Comparison of ENCODE assay signal across 9 mouse cellular contexts in the genomic region with DNA sequence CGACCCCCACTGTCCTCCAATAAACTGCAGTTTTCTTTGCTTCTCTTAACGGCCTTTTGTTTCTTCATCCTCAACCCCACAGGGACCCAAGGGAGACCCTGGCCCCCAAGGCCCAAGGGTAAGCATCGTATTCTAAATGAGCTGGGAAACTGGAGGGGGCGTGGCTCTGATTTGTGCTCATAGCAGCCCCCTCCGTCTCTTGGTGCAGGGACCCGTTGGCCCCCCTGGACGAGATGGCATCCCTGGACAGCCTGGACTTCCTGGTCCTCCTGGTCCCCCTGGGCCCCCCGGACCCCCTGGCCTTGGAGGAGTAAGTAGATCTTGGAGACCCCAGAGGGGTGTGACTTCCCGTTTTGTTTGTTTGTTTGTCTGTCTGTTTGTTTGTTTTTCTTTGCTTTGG. TPM values are rescaled to one million over a fixed set of nuclear protein-coding genes. Genes with fewer than 3 reads are reported as not detected.
DNase-seq lines count a peak whose midpoint lies in the region; ATAC-seq and TF ChIP-seq lines count a peak whose summit lies in the region.
"Had no signal": no experiment of that assay in that cellular context is flagged by ENCODE, and none has a peak within 500 bp of the region (broad histone marks: within the 10 kb centered on the region; RNA-seq: fewer than 3 reads in every experiment).

No protein-coding gene starts in this region.

- H3K36me3 ChIP-seq in heart, adult 2 months (ENCODE audit: control insufficient read depth, insufficient read depth, low read length), result no peaks in the 10 kb centered on the region
- H3K36me3 ChIP-seq in midbrain, embryonic 12.5 days, result no peaks in the 10 kb centered on the region
- no peaks in the 10 kb centered on the region for H3K36me3 ChIP-seq in midbrain, embryonic 16.5 days (ENCODE audit: control insufficient read depth, insufficient read depth, low read length)
- H3K36me3 ChIP-seq in limb, embryonic 11.5 days (ENCODE audit: control insufficient read depth, insufficient read depth, low read length), result peaks cover 5% of the 10 kb centered on the region

- no peaks in the 10 kb centered on the region for H3K79me2 ChIP-seq in heart, adult 2 months (replicated peaks; ENCODE audit: control insufficient read depth, insufficient read depth, low read length)

- no peak for ATAC-seq in midbrain, embryonic 12.5 days (ENCODE audit: low FRiP score, low read depth)
- no peak for ATAC-seq in midbrain, embryonic 16.5 days
- no peak for ATAC-seq in limb, embryonic 11.5 days (ENCODE audit: insufficient number of reproducible peaks, low FRiP score, low TSS enrichment, low read depth)

- intact Hi-C loops in heart, adult 2 months (cut with DNase I), result loop anchor here (2.0 to 5.0 kb wide), 2 partner anchors 63 to 104 kb away; partner anchors contain the start of gene Pdk2
- intact Hi-C loops in heart, postnatal 14 days (cut with DNase I), result loop anchor here (2.0 to 5.0 kb wide), 4 partner anchors 63 to 206 kb away; partner anchors contain the start of gene Pdk2

- no peak overlapping the region for H3K27ac ChIP-seq in heart, adult 2 months
- no peak overlapping the region for H3K27ac ChIP-seq in midbrain, embryonic 12.5 days (replicated peaks)
- no peak overlapping the region for H3K27ac ChIP-seq in midbrain, embryonic 16.5 days (ENCODE audit: low read length)
- no peak overlapping the region for H3K27ac ChIP-seq in limb, embryonic 11.5 days (replicated peaks; ENCODE audit: low read depth, low read length)
- H3K27ac ChIP-seq in cerebellum, adult 2 months (ENCODE audit: insufficient read depth, low read length), result no peak overlapping the region
- H3K27ac ChIP-seq: liver, embryonic 14.5 days had no signal

- peak overlapping the region; percentile 41 for H3K4me3 ChIP-seq in heart, adult 2 months
- peak overlapping the region; percentile 33 for H3K4me3 ChIP-seq in midbrain, embryonic 12.5 days
- no peak overlapping the region for H3K4me3 ChIP-seq in midbrain, embryonic 16.5 days (ENCODE audit: low read depth, low read length)
- H3K4me3 ChIP-seq in limb, embryonic 11.5 days (ENCODE audit: low read depth, low read length), result peak overlapping the region; percentile 43; the same call in 1 of the 2 replicates
- no peak overlapping the region for H3K4me3 ChIP-seq in cerebellum, adult 2 months (replicated peaks; ENCODE audit: insufficient read depth, low read depth, low read length)

- TF ChIP-seq CTCF in heart, adult 2 months (IDR thresholded peaks at IDR 0.05), result no peak
- TF ChIP-seq CTCF in cerebellum, adult 2 months (IDR thresholded peaks at IDR 0.05; ENCODE audit: borderline replicate concordance, insufficient read depth, low read depth, low read length), result no peak

- H3K4me2 ChIP-seq in midbrain, embryonic 12.5 days (replicated peaks), result peak overlapping the region; percentile 56
- no peak overlapping the region for H3K4me2 ChIP-seq in midbrain, embryonic 16.5 days (ENCODE audit: low read length)
- H3K4me2 ChIP-seq in limb, embryonic 11.5 days (ENCODE audit: low read depth, severe bottlenecking), result peak overlapping the region; percentile 79

- no peak for TF ChIP-seq POLR2A in heart, adult 2 months (IDR thresholded peaks at IDR 0.05; ENCODE audit: insufficient read depth, low read depth, low read length)
- TF ChIP-seq POLR2A in cerebellum, adult 2 months (IDR thresholded peaks at IDR 0.05; ENCODE audit: borderline replicate concordance, insufficient read depth, low read length), result no peak

- no peak overlapping the region for H3K9ac ChIP-seq in heart, adult 2 months (ENCODE audit: low read depth, low read length)
- no peak overlapping the region for H3K9ac ChIP-seq in midbrain, embryonic 12.5 days (replicated peaks)
- H3K9ac ChIP-seq in midbrain, embryonic 16.5 days (ENCODE audit: low read depth, low read length), result no peak overlapping the region
- H3K9ac ChIP-seq in limb, embryonic 11.5 days (ENCODE audit: low read length), result no peak overlapping the region
- H3K9ac ChIP-seq: liver, embryonic 14.5 days had no signal

- H3K4me1 ChIP-seq in heart, adult 2 months (ENCODE audit: control insufficient read depth, insufficient read depth, low read length), result peaks cover 3% of the 10 kb centered on the region; the same call in 1 of the 2 replicates
- peaks cover 18% of the 10 kb centered on the region for H3K4me1 ChIP-seq in midbrain, embryonic 12.5 days
- peaks cover 9% of the 10 kb centered on the region for H3K4me1 ChIP-seq in midbrain, embryonic 16.5 days (ENCODE audit: control insufficient read depth, insufficient read depth, low read length)
- peaks cover 24% of the 10 kb centered on the region for H3K4me1 ChIP-seq in limb, embryonic 11.5 days (ENCODE audit: control insufficient read depth, insufficient read depth, low read length)
- H3K4me1 ChIP-seq in cerebellum, adult 2 months (ENCODE audit: control insufficient read depth, insufficient read depth, low read length), result no peaks in the 10 kb centered on the region

- no peaks in the 10 kb centered on the region for H3K9me3 ChIP-seq in midbrain, embryonic 12.5 days
- no peaks in the 10 kb centered on the region for H3K9me3 ChIP-seq in midbrain, embryonic 16.5 days (replicated peaks; ENCODE audit: control insufficient read depth, low read length, poor library complexity, severe bottlenecking)
- H3K9me3 ChIP-seq in limb, embryonic 11.5 days (ENCODE audit: control insufficient read depth, low read length), result no peaks in the 10 kb centered on the region

- DNase-seq in heart, adult 2 months, result no peak
- DNase-seq in heart, postnatal 14 days, result no peak
- DNase-seq in limb, embryonic 11.5 days (ENCODE audit: low spot score), result no peak
- DNase-seq in Muller cell, postnatal 12 days (ENCODE audit: inconsistent ontology term), result no peak
- DNase-seq in ovary, postnatal 14 days (ENCODE audit: low spot score), result no peak
- DNase-seq in cerebellum, adult 2 months, result no peak

- no peaks in the 10 kb centered on the region for H3K27me3 ChIP-seq in heart, adult 2 months (ENCODE audit: control insufficient read depth, insufficient read depth, low read length)
- peaks cover 96% of the 10 kb centered on the region for H3K27me3 ChIP-seq in midbrain, embryonic 12.5 days
- H3K27me3 ChIP-seq in midbrain, embryonic 16.5 days (ENCODE audit: control insufficient read depth, insufficient read depth, low read depth, low read length), result peaks cover 52% of the 10 kb centered on the region
- no peaks in the 10 kb centered on the region for H3K27me3 ChIP-seq in limb, embryonic 11.5 days (ENCODE audit: control insufficient read depth, insufficient read depth, low read length)
- no peaks in the 10 kb centered on the region for H3K27me3 ChIP-seq in cerebellum, adult 2 months (ENCODE audit: control insufficient read depth, insufficient read depth, low read length)

- TF ChIP-seq EP300 in heart, adult 2 months (IDR thresholded peaks at IDR 0.05; ENCODE audit: insufficient read depth, low read depth, low read length), result no peak

- 23% methylated on average over 9 of the region's 9 CpGs for WGBS in heart, adult 2 months
- 25% methylated on average over 9 of the region's 9 CpGs for WGBS in midbrain, embryonic 12.5 days
- 28% methylated on average over 9 of the region's 9 CpGs for WGBS in midbrain, embryonic 16.5 days
- 36% methylated on average over 9 of the region's 9 CpGs for WGBS in limb, embryonic 11.5 days
- WGBS in cerebellum, adult 2 months, result 34% methylated on average over 9 of the region's 9 CpGs

RNA-seq across cellular contexts. Expression of gene Col1a1, which starts 2.3 kb away (rescaled TPM):
- 10 to 100 TPM; 51.1 to 82.4 TPM for total RNA-seq in heart, adult 2 months (2021)
- polyA plus RNA-seq in heart, adult 2 months (2012; rRNA removed), result 48.7 and 67.7 TPM in 2 replicates
- 100 to 1,000 TPM; 475 to 551 TPM for total RNA-seq in heart, postnatal 14 days (2021)
- 405 and 569 TPM in 2 replicates for polyA plus RNA-seq in midbrain, embryonic 12.5 days (2016; fragmentation: Nextera tagmentation; extraction: Ambion mirVana)
- polyA plus RNA-seq in midbrain, embryonic 16.5 days (2015; fragmentation: Nextera tagmentation; extraction: Ambion mirVana), result 58.1 and 84.6 TPM in 2 replicates
- 89.0 and 102 TPM in 2 replicates for polyA plus RNA-seq in limb, embryonic 11.5 days (2014; fragmentation: Nextera tagmentation; extraction: Ambion mirVana)
- 4.5 and 5.5 TPM in 2 replicates for polyA plus RNA-seq in cerebellum, adult 2 months (2012; rRNA removed)

RNA-seq across cellular contexts. Expression of gene Hils1, which starts 29.1 kb away (rescaled TPM):
- not detected for total RNA-seq in heart, adult 2 months (2021)
- 0.25 TPM in 1 of 2 replicates, not detected in the other for polyA plus RNA-seq in heart, adult 2 months (2012; rRNA removed)
- not detected for total RNA-seq in heart, postnatal 14 days (2021)
- not detected in 2 replicates for polyA plus RNA-seq in midbrain, embryonic 12.5 days (2016; fragmentation: Nextera tagmentation; extraction: Ambion mirVana)
- polyA plus RNA-seq in midbrain, embryonic 16.5 days (2015; fragmentation: Nextera tagmentation; extraction: Ambion mirVana), result not detected in 2 replicates
- not detected in 2 replicates for polyA plus RNA-seq in limb, embryonic 11.5 days (2014; fragmentation: Nextera tagmentation; extraction: Ambion mirVana)
- not detected in 2 replicates for polyA plus RNA-seq in cerebellum, adult 2 months (2012; rRNA removed)
- polyA plus RNA-seq: liver, embryonic 14.5 days had no signal

RNA-seq across cellular contexts. Expression of gene Sgca, which starts 37.8 kb away (rescaled TPM):
- total RNA-seq in heart, adult 2 months (2021), result 100 to 1,000 TPM; 149 to 200 TPM
- polyA plus RNA-seq in heart, adult 2 months (2012; rRNA removed), result 1,109 and 1,504 TPM in 2 replicates
- total RNA-seq in heart, postnatal 14 days (2021), result 100 to 1,000 TPM; 135 to 139 TPM
- polyA plus RNA-seq in midbrain, embryonic 12.5 days (2016; fragmentation: Nextera tagmentation; extraction: Ambion mirVana), result not detected in 2 replicates
- 0.20 TPM in 1 of 2 replicates, not detected in the other for polyA plus RNA-seq in midbrain, embryonic 16.5 days (2015; fragmentation: Nextera tagmentation; extraction: Ambion mirVana)
- 0.60 and 0.70 TPM in 2 replicates for polyA plus RNA-seq in limb, embryonic 11.5 days (2014; fragmentation: Nextera tagmentation; extraction: Ambion mirVana)
- 1.9 and 3.9 TPM in 2 replicates for polyA plus RNA-seq in cerebellum, adult 2 months (2012; rRNA removed)
- polyA plus RNA-seq: liver, embryonic 14.5 days had no signal

RNA-seq across cellular contexts. Expression of gene Ppp1r9b, which starts 52.5 kb away (rescaled TPM):
- 10 to 100 TPM; 49.3 to 52.0 TPM for total RNA-seq in heart, adult 2 months (2021)
- 22.3 and 23.8 TPM in 2 replicates for polyA plus RNA-seq in heart, adult 2 months (2012; rRNA removed)
- total RNA-seq in heart, postnatal 14 days (2021), result 10 to 100 TPM; 50.5 to 52.1 TPM
- polyA plus RNA-seq in midbrain, embryonic 12.5 days (2016; fragmentation: Nextera tagmentation; extraction: Ambion mirVana), result 15.7 and 17.7 TPM in 2 replicates
- polyA plus RNA-seq in midbrain, embryonic 16.5 days (2015; fragmentation: Nextera tagmentation; extraction: Ambion mirVana), result 18.4 and 19.4 TPM in 2 replicates
- 14.4 and 14.8 TPM in 2 replicates for polyA plus RNA-seq in limb, embryonic 11.5 days (2014; fragmentation: Nextera tagmentation; extraction: Ambion mirVana)
- 149 and 153 TPM in 2 replicates for polyA plus RNA-seq in cerebellum, adult 2 months (2012; rRNA removed)

Comparison
In these comparisons a context has a peak if more than half of its experiments do, and no peak if none do; other contexts are left out.
1. H3K4me3 ChIP-seq: peak in heart, adult 2 months (single experiment), midbrain, embryonic 12.5 days (single experiment) and limb, embryonic 11.5 days (single experiment); none in midbrain, embryonic 16.5 days (single experiment) and cerebellum, adult 2 months (single experiment).
2. RNA of gene Sgca, which starts 37.8 kb away (polyA plus RNA-seq): 1,109 to 1,504 TPM in heart, adult 2 months; 1.9 to 3.9 TPM in cerebellum, adult 2 months, 0.60 to 0.70 TPM in limb, embryonic 11.5 days, 0.20 TPM in midbrain, embryonic 16.5 days and not detected in midbrain, embryonic 12.5 days; every median in the first group is over 100 times any median in the second.